In the genomic region with DNA sequence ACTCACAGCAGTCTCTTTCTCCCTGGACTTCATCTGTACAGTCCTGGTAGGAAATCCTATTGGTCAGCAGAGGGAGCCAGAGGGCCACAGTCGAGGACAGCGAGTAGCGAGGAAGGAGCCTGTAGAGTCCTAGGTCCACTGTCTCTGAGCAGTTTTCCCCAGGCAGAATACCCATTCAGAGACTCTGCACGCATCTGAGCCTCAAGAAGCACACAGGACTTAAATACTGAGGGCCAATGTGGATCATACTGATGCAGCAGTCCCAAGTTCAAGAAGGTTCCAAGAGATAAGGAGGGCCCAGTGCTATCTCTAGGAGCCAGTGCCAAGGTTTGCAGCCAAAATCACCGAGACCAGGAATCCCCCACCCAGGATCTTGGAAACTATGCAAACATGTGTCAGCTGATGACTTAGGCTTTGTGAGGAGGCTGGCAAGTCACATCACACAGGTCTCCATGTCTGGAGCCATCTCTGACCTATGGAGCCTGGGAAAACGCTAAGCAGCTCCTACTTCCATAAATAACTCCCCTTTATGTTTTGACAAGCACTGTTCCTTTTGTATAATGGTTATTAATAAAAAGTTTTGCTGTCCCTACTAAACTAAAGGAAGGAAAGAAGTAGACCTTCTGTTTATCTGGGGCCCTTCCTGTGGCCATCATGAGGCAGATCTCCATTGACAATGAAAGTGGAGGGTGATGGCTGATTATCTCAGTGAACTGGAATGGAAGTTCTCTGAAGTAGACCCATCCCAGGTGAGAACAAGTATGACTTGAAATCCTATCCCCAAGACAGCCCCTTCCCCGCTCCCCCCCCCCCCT, we compare ENCODE assay signal across 8 mouse cellular contexts. TPM values are rescaled to one million over a fixed set of nuclear protein-coding genes. Genes with fewer than 3 reads are reported as not detected.
DNase-seq lines count a peak whose midpoint lies in the region; ATAC-seq lines count a peak whose summit lies in the region.

No protein-coding gene starts in this region.

- no peaks in the 10 kb centered on the region for H3K27me3 ChIP-seq in embryonic facial prominence, embryonic 10.5 days (replicated peaks; ENCODE audit: low read depth, poor library complexity, severe bottlenecking)
- no peaks in the 10 kb centered on the region for H3K27me3 ChIP-seq in limb, embryonic 10.5 days (ENCODE audit: low read depth, poor library complexity, severe bottlenecking)
- H3K27me3 ChIP-seq in midbrain, embryonic 12.5 days = no peaks in the 10 kb centered on the region

- no peak overlapping the region for H3K4me2 ChIP-seq in midbrain, embryonic 12.5 days (replicated peaks)

- 37% methylated on average over 7 of the region's 7 CpGs for WGBS in embryonic facial prominence, embryonic 10.5 days
- WGBS in limb, embryonic 10.5 days = 40% methylated on average over 7 of the region's 7 CpGs
- WGBS in midbrain, embryonic 12.5 days = 40% methylated on average over 7 of the region's 7 CpGs

- DNase-seq in urinary bladder, adult 18-20 months (ENCODE audit: low spot score in 2 of 2) = peak; percentile 58 to 80
- no peak for DNase-seq in urinary bladder, postnatal 10 days (ENCODE audit: low spot score)
- peak; percentile 80 for DNase-seq in embryonic facial prominence, embryonic 10.5 days (ENCODE audit: low spot score)
- peak; percentile 98 for DNase-seq in heart, adult 11 months
- DNase-seq in kidney, adult 11 months = peak; percentile 76
- peak; percentile 79 for DNase-seq in limb, embryonic 10.5 days (ENCODE audit: low spot score)
- peak; percentile 84 for DNase-seq in skeletal muscle tissue, adult 2 months (ENCODE audit: low read depth, low spot score)

- peak; percentile 79 for ATAC-seq in midbrain, embryonic 12.5 days (ENCODE audit: low FRiP score, low read depth)

- H3K36me3 ChIP-seq in embryonic facial prominence, embryonic 10.5 days (replicated peaks) = peaks cover 70% of the 10 kb centered on the region
- peaks cover 48% of the 10 kb centered on the region for H3K36me3 ChIP-seq in limb, embryonic 10.5 days
- H3K36me3 ChIP-seq in midbrain, embryonic 12.5 days = peaks cover 16% of the 10 kb centered on the region; the same call in 1 of the 2 replicates

- H3K9ac ChIP-seq in midbrain, embryonic 12.5 days (replicated peaks) = no peak overlapping the region

- no peaks in the 10 kb centered on the region for H3K9me3 ChIP-seq in embryonic facial prominence, embryonic 10.5 days
- H3K9me3 ChIP-seq in limb, embryonic 10.5 days (replicated peaks) = no peaks in the 10 kb centered on the region
- no peaks in the 10 kb centered on the region for H3K9me3 ChIP-seq in midbrain, embryonic 12.5 days

- H3K27ac ChIP-seq in embryonic facial prominence, embryonic 10.5 days (replicated peaks) = peak overlapping the region; percentile 57
- H3K27ac ChIP-seq in limb, embryonic 10.5 days = peak overlapping the region; percentile 44
- H3K27ac ChIP-seq in midbrain, embryonic 12.5 days (replicated peaks) = 0 out of 2 replicates have a peak overlapping the region, but pooled peaks have one; percentile 49

- H3K4me3 ChIP-seq in embryonic facial prominence, embryonic 10.5 days = peak overlapping the region; percentile 28; the same call in 1 of the 2 replicates
- H3K4me3 ChIP-seq in limb, embryonic 10.5 days = peak overlapping the region; percentile 20
- no peak overlapping the region for H3K4me3 ChIP-seq in midbrain, embryonic 12.5 days

- peaks cover 44% of the 10 kb centered on the region for H3K4me1 ChIP-seq in embryonic facial prominence, embryonic 10.5 days
- H3K4me1 ChIP-seq in limb, embryonic 10.5 days = peaks cover 12% of the 10 kb centered on the region; the same call in 1 of the 2 replicates
- peaks cover 35% of the 10 kb centered on the region for H3K4me1 ChIP-seq in midbrain, embryonic 12.5 days

RNA-seq across cellular contexts. Expression of a gene that starts 23.2 kb away (rescaled TPM):
- polyA plus RNA-seq in embryonic facial prominence, embryonic 10.5 days (2016; fragmentation: Nextera tagmentation; extraction: Ambion mirVana) = 10.2 and 11.7 TPM in 2 replicates
- 7.6 and 8.0 TPM in 2 replicates for polyA plus RNA-seq in limb, embryonic 10.5 days (2016; fragmentation: Nextera tagmentation; extraction: Ambion mirVana)
- 35.4 and 36.8 TPM in 2 replicates for polyA plus RNA-seq in midbrain, embryonic 12.5 days (2016; fragmentation: Nextera tagmentation; extraction: Ambion mirVana)

RNA-seq across cellular contexts. Expression of a gene that starts 49.5 kb away (rescaled TPM):
- polyA plus RNA-seq in embryonic facial prominence, embryonic 10.5 days (2016; fragmentation: Nextera tagmentation; extraction: Ambion mirVana) = 13.2 and 13.5 TPM in 2 replicates
- 13.3 and 15.9 TPM in 2 replicates for polyA plus RNA-seq in limb, embryonic 10.5 days (2016; fragmentation: Nextera tagmentation; extraction: Ambion mirVana)
- polyA plus RNA-seq in midbrain, embryonic 12.5 days (2016; fragmentation: Nextera tagmentation; extraction: Ambion mirVana) = 17.6 and 17.9 TPM in 2 replicates

RNA-seq across cellular contexts. Expression of a gene that starts 52.0 kb away (rescaled TPM):
- polyA plus RNA-seq in embryonic facial prominence, embryonic 10.5 days (2016; fragmentation: Nextera tagmentation; extraction: Ambion mirVana) = 12.6 and 19.6 TPM in 2 replicates
- polyA plus RNA-seq in limb, embryonic 10.5 days (2016; fragmentation: Nextera tagmentation; extraction: Ambion mirVana) = 0.84 and 0.92 TPM in 2 replicates
- 94.9 and 101 TPM in 2 replicates for polyA plus RNA-seq in midbrain, embryonic 12.5 days (2016; fragmentation: Nextera tagmentation; extraction: Ambion mirVana)
